Mouse (Mus musculus) C2C12 (cell line): ENCODE measurements around the gene Pkd2. TPM values are rescaled to one million over a fixed set of nuclear protein-coding genes. Genes with fewer than 3 reads are reported as not detected.
A peak's percentile ranks its signal among the peaks of the same experiment; 100 is the strongest.

ENCODE experiments used
- H3K27me3 ChIP-seq: one replicate; pipeline ENCODE4 v1.6.1; 2011; ENCODE audit not compliant: control insufficient read depth, insufficient read depth, insufficient read length
- H3K36me3 ChIP-seq: one replicate; pipeline ENCODE4 v1.6.1; 2011; ENCODE audit not compliant: control insufficient read depth, insufficient read depth
- H3K4me3 ChIP-seq: one replicate; pipeline ENCODE4 v1.5.1; 2011; ENCODE audit warnings: mild to moderate bottlenecking, control low read depth; ENCODE audit not compliant: poor library complexity, insufficient read depth, severe bottlenecking
- H3K79me2 ChIP-seq: one replicate; pipeline ENCODE4 v1.6.1; 2011; ENCODE audit not compliant: control insufficient read depth, insufficient read depth
- H3K79me3 ChIP-seq: one replicate; pipeline ENCODE4 v1.6.1; 2011; ENCODE audit warnings: low read depth, control low read depth
- H3ac ChIP-seq: one replicate; pipeline ENCODE3; 2011; ENCODE audit warnings: low read depth; ENCODE audit not compliant: control insufficient read depth, insufficient read length
- CEBPB ChIP-seq: IDR thresholded peaks from one replicate; pipeline ENCODE4 v1.6.1; 2011; ENCODE audit warnings: low read depth, mild to moderate bottlenecking, control low read depth, moderate library complexity
- CTCF ChIP-seq: IDR thresholded peaks from one replicate; pipeline ENCODE4 v1.5.1; 2011; ENCODE audit not compliant: control insufficient read depth, insufficient read depth, insufficient read length
- FOSL1 ChIP-seq: IDR thresholded peaks from one replicate; pipeline ENCODE4 v1.8.0; 2011; ENCODE audit warnings: mild to moderate bottlenecking, low read length; ENCODE audit not compliant: poor library complexity, insufficient read depth, severe bottlenecking
- MAX ChIP-seq: IDR thresholded peaks from one replicate; pipeline ENCODE4 v1.6.1; 2011; ENCODE audit warnings: mild to moderate bottlenecking, control low read depth
- MYOD1 ChIP-seq: IDR thresholded peaks from one replicate; pipeline ENCODE4 v1.6.1; 2011; ENCODE audit warnings: low read depth; ENCODE audit not compliant: control insufficient read depth, insufficient read length
- MYOG ChIP-seq: IDR thresholded peaks from one replicate; pipeline ENCODE4 v1.6.1; 2011; ENCODE audit not compliant: control insufficient read depth, insufficient read length; ENCODE audit errors: extremely low read depth
- USF1 ChIP-seq: IDR thresholded peaks from one replicate; pipeline ENCODE4 v1.6.1; 2011; ENCODE audit warnings: low read depth, mild to moderate bottlenecking, control low read depth, moderate library complexity
- polyA plus RNA-seq: library from polyadenylated mRNA; unstranded; fragments of >200 nt; fragmentation: generic; extraction: Trizol; gene quantifications from one replicate; pipeline ENCODE4 v1.2.1, GENCODE M21; 2012; ENCODE audit warnings: missing spikeins

The Pkd2 gene
- polyA plus RNA-seq, 1 experiment, result 6.1 TPM

GRCm38 (mm10) chr5:104459706-104460455 is 631 bp downstream of the Pkd2 start:
- H3ac ChIP-seq, result peak overlapping the region; percentile 62
- H3K4me3 ChIP-seq, result peak overlapping the region; percentile 75
- no peaks in the 10 kb centered on the region for H3K27me3 ChIP-seq
- H3K79me2 ChIP-seq, result peaks cover 56% of the 10 kb centered on the region
- H3K36me3 ChIP-seq, result peaks cover 13% of the 10 kb centered on the region
- peaks cover 29% of the 10 kb centered on the region for H3K79me3 ChIP-seq
- TF ChIP-seq USF1, result no peak
- no peak for TF ChIP-seq MYOG
- no peak for TF ChIP-seq MYOD1

DNA sequence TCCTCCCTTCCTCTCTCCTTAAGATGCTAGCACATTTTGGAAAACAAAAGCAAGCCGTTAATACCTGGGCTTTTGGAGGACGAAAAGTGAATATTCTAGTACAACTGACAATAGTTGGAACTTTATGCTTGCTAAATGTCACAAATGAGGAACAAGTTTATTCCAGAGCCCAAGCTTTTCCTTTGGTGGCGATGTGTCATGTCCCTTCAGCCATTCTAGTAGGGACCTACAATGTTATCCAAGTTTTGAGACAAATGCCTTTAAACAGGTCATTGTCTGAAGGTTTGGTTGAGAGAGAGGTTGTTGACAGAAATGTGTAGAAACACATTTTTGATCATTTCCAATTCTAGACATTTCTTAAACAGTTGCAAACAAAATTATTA is 1.2 kb downstream of the Pkd2 start:
- Histone ChIP-seq H3K4me3 (peak overlapping the region; percentile 75), H3K79me2 (peaks cover 56% of the 10 kb centered on the region), H3ac (no peak overlapping the region), H3K36me3 (peaks cover 17% of the 10 kb centered on the region), H3K27me3 (no peaks in the 10 kb centered on the region), H3K79me3 (peaks cover 29% of the 10 kb centered on the region)
- TF ChIP-seq MAX, result no peak
- TF ChIP-seq CTCF, result no peak
- TF ChIP-seq FOSL1, result no peak

- peaks cover 29% of the 10 kb centered on the region for H3K79me3 ChIP-seq
- no peaks in the 10 kb centered on the region for H3K27me3 ChIP-seq
- H3ac ChIP-seq, result no peak overlapping the region
- peaks cover 56% of the 10 kb centered on the region for H3K79me2 ChIP-seq
- TF ChIP-seq CTCF (no peak), USF1 (no peak), CEBPB (no peak)
- peaks cover 21% of the 10 kb centered on the region for H3K36me3 ChIP-seq
- H3K4me3 ChIP-seq, result no peak overlapping the region
These were observed 1.6 kb downstream of the Pkd2 start for GRCm38 (mm10) chr5:104460856-104461255.

- Histone ChIP-seq H3K79me3 (peaks cover 29% of the 10 kb centered on the region), H3K79me2 (peaks cover 45% of the 10 kb centered on the region), H3K4me3 (no peak overlapping the region), H3ac (no peak overlapping the region), H3K36me3 (peaks cover 24% of the 10 kb centered on the region), H3K27me3 (no peaks in the 10 kb centered on the region)
- no peak for TF ChIP-seq MYOG
- no peak for TF ChIP-seq CTCF
- no peak for TF ChIP-seq MAX
- no peak for TF ChIP-seq FOSL1
- no peak for TF ChIP-seq CEBPB
These were observed 6.0 kb downstream of the Pkd2 start for GRCm38 (mm10) chr5:104465279-104465678.

- H3K79me3 ChIP-seq, result peaks cover 26% of the 10 kb centered on the region
- no peak overlapping the region for H3K4me3 ChIP-seq
- H3ac ChIP-seq, result no peak overlapping the region
- H3K36me3 ChIP-seq, result peaks cover 26% of the 10 kb centered on the region
- no peak for TF ChIP-seq MYOG
- TF ChIP-seq CEBPB, result no peak
- H3K27me3 ChIP-seq, result no peaks in the 10 kb centered on the region
- peaks cover 40% of the 10 kb centered on the region for H3K79me2 ChIP-seq
These were observed 6.5 kb downstream of the Pkd2 start for GRCm38 (mm10) chr5:104465731-104466130.

DNA sequence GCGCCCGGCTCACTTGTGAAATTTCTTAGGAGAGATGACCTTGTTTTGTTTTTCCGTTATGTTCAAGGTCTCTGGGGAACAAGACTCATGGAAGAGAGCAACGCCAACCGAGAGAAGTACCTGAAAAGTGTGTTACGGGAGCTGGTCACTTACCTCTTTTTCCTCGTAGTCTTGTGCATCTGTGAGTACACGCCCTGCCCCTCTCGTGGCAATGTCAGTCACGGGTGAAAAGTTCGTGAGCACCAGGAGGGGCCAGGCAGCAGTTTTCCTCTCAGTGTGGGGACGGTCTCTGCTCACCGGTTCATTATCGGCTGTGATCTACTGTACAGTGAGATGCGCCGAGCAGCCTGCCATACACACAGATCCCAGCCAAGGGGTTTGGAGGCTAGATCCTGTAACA is 7.6 kb downstream of the Pkd2 start:
- no peak for TF ChIP-seq MAX
- no peak for TF ChIP-seq CEBPB
- no peak for TF ChIP-seq FOSL1
- no peak for TF ChIP-seq MYOG
- TF ChIP-seq MYOD1, result no peak
- no peak for TF ChIP-seq CTCF
- H3K27me3 ChIP-seq, result no peaks in the 10 kb centered on the region
- peaks cover 29% of the 10 kb centered on the region for H3K79me2 ChIP-seq
- H3K36me3 ChIP-seq, result peaks cover 32% of the 10 kb centered on the region
- H3K4me3 ChIP-seq, result no peak overlapping the region
- H3K79me3 ChIP-seq, result peaks cover 18% of the 10 kb centered on the region
- no peak overlapping the region for H3ac ChIP-seq
